Mouse (Mus musculus) ES-E14 (cell line): ENCODE measurements around the gene Aunip. TPM values are rescaled to one million over a fixed set of nuclear protein-coding genes. Genes with fewer than 3 reads are reported as not detected.

Experiments
- DNase-seq: peaks from one replicate; pipeline ENCODE4 v3.0.0-alpha.2; 2013; ENCODE audit warnings: low read depth, low spot score
- H3K27ac ChIP-seq: 2 replicates; pipeline ENCODE4 v1.5.1; 2012; ENCODE audit warnings: low read depth, mild to moderate bottlenecking, low read length, moderate library complexity, mixed read lengths; ENCODE audit not compliant: poor library complexity, insufficient read depth, severe bottlenecking
- H3K36me3 ChIP-seq: 2 replicates; pipeline ENCODE4 v1.6.1; 2012; ENCODE audit warnings: mild to moderate bottlenecking, low read length, moderate library complexity, mixed read lengths; ENCODE audit not compliant: control insufficient read depth, poor library complexity, insufficient read depth, severe bottlenecking
- H3K4me1 ChIP-seq, 2 experiments: fragments of 150-350 bp in 1 of 2; sonication (generic) in 1 of 2; 2 replicates each; pipeline ENCODE4 v1.6.1; 2012; ENCODE audit warnings: low read length in 2 of 2, mild to moderate bottlenecking in 1 of 2, mixed read lengths in 1 of 2; ENCODE audit not compliant: control insufficient read depth in 2 of 2, insufficient read depth in 2 of 2, poor library complexity in 1 of 2
- H3K4me3 ChIP-seq, 2 experiments: fragments of 150-350 bp in 1 of 2; sonication (generic) in 1 of 2; 2 replicates each; pipeline ENCODE4 v1.5.1; 2012; ENCODE audit warnings: low read length in 2 of 2, low read depth in 1 of 2, mild to moderate bottlenecking in 1 of 2, mixed read lengths in 1 of 2; ENCODE audit not compliant: insufficient read depth in 1 of 2, poor library complexity in 1 of 2, severe bottlenecking in 1 of 2
- H3K9ac ChIP-seq: 2 replicates; pipeline ENCODE4 v1.6.1; 2012; ENCODE audit warnings: low read depth, mild to moderate bottlenecking, low read length, mixed read lengths; ENCODE audit not compliant: poor library complexity, insufficient read depth, severe bottlenecking
- H3K9me3 ChIP-seq: fragments of 150-350 bp; sonication (generic); 2 replicates; pipeline ENCODE4 v1.6.1; 2012; ENCODE audit warnings: low read depth, mild to moderate bottlenecking, low read length; ENCODE audit not compliant: control insufficient read depth, insufficient read depth
- CHD2 ChIP-seq: IDR thresholded peaks from 2 replicates; pipeline ENCODE4 v1.6.1; 2014; ENCODE audit warnings: mild to moderate bottlenecking, low read depth, low read length, inconsistent platforms
- HCFC1 ChIP-seq: IDR thresholded peaks from 2 replicates; pipeline ENCODE4 v1.6.1; 2012; ENCODE audit warnings: low read length, inconsistent platforms, borderline replicate concordance; ENCODE audit not compliant: insufficient read depth
- MAFK ChIP-seq: IDR thresholded peaks from 2 replicates; pipeline ENCODE4 v1.6.1; 2014; ENCODE audit warnings: mild to moderate bottlenecking, low read depth, low read length, inconsistent platforms; ENCODE audit not compliant: insufficient read depth
- ZC3H11A ChIP-seq: IDR thresholded peaks from 2 replicates; pipeline ENCODE4 v1.6.1; 2012; ENCODE audit warnings: low read depth, mild to moderate bottlenecking, inconsistent platforms, low read length, borderline replicate concordance
- ZNF384 ChIP-seq: IDR thresholded peaks from 2 replicates; pipeline ENCODE4 v1.6.1; 2012; ENCODE audit warnings: low read depth, low read length, inconsistent platforms
- in situ Hi-C, 2 experiments: fragments of 600-800 bp; cut with MboI; formaldehyde crosslinking; loops; one replicate each; pipeline ENCODE4 v1.15.1; 2025; ENCODE audit warnings: low sequenced_read_pairs in 2 of 2, inconsistent platforms in 1 of 2; ENCODE audit not compliant: unreplicated experiment in 2 of 2
- total RNA-seq: library from RNA; depleted of rRNA; stranded (reverse); fragments of 300-350 nt; gene quantifications from 2 replicates; pipeline ENCODE4 v1.2.3, GENCODE M21; 2012

The Aunip gene
- total RNA-seq, 1 experiment: 18.3 TPM

DNA sequence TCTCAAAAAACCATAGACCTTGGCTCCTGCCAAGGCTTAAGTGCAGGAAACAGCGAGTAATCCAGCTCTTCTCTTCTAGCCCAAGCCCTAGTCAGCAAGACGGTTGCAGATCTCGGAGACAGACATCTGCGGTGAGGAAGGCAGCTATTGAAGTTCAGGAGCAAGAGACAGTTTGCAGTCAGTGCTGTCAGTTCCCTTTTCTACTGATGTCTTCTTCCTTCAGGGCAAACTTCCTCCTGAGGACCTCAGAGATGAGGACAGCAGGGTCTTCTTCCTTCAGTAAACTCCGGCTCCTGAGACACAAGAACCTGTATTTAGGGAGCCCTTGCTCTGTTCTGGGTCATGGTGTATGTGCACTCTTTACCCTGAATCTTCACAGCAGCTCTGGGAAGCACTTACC, 15.4 kb downstream of the Aunip start:
- TF ChIP-seq HCFC1: no peak
- no peak for TF ChIP-seq ZC3H11A
- no peak for TF ChIP-seq CHD2
- TF ChIP-seq MAFK: no peak
- TF ChIP-seq ZNF384: no peak
- no peak overlapping the region for H3K27ac ChIP-seq
- in situ Hi-C loops: no loop called here
- peaks cover 52% of the 10 kb centered on the region for H3K36me3 ChIP-seq
- DNase-seq: no peak
- no peak overlapping the region for H3K9ac ChIP-seq
- no peak overlapping the region for H3K4me3 ChIP-seq
- no peaks in the 10 kb centered on the region for H3K9me3 ChIP-seq
- H3K4me1 ChIP-seq: 0 out of 4 replicates have a peak, but pooled peaks cover 0 to 4% of the 10 kb centered on the region in 2 experiments

DNA sequence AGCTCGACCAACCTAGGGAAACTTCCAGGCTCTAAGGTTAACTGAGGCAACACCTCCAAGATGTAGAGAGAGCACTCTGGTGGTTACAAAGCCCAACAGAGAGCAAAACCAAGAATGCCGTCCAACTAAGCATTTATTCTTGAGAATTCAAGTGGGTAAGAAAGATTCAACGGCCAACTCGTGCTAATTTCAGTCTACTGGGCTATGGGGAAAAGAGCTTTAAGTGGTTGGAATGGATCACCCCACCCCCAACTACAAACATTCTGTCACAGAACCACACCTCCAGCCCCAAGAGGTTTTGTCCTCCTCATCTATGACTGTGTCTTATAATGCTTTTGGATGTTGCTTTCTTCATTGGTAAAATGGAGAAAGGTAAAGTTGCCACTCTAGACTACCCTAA, 22.1 kb downstream of the Aunip start:
- in situ Hi-C loops: no loop called here
- no peak for TF ChIP-seq ZNF384
- TF ChIP-seq ZC3H11A: no peak
- TF ChIP-seq CHD2: no peak

DNA sequence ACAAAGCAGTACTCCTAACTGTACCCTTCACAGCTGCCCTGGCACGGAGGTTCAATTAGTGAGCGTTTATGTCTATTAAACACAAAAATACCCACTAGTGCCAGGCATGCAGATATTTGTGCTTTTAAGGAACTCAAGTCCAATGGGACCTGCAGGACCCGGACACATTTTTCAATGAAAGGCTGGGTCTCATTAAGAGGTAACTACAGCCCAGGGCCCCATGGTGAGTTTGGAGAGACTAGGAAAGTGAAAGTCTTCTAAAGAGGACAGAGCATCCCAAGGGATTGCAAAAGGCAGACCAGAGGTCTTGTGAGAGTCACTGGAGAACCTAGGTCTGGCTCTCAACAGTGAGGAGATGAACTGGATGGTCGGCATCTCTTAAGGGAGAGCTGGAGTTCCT, 22.6 kb downstream of the Aunip start:
- Histone ChIP-seq H3K9me3 (no peaks in the 10 kb centered on the region), H3K36me3 (peaks cover 16% of the 10 kb centered on the region), H3K27ac (no peak overlapping the region), H3K4me3 (peak overlapping the region in 1 of 2 experiments; percentile 75; a peak in 1 of 4 replicates), H3K9ac (no peak overlapping the region), H3K4me1 (peaks cover 4 to 5% of the 10 kb centered on the region in 2 experiments; a peak in 3 of 4 replicates)
- TF ChIP-seq CHD2 (no peak), ZNF384 (no peak), MAFK (no peak), HCFC1 (no peak), ZC3H11A (no peak)
- in situ Hi-C loops: no loop called here
- no peak for DNase-seq

More for the DNA sequence above, 22.1 kb downstream of the Aunip start:
- no peak overlapping the region for H3K4me3 ChIP-seq
- H3K9me3 ChIP-seq: no peaks in the 10 kb centered on the region
- H3K27ac ChIP-seq: no peak overlapping the region
- no peak for DNase-seq
- H3K9ac ChIP-seq: no peak overlapping the region
- H3K4me1 ChIP-seq: peaks cover 4 to 5% of the 10 kb centered on the region in 2 experiments; a peak in 3 of 4 replicates
- peaks cover 18% of the 10 kb centered on the region for H3K36me3 ChIP-seq

DNA sequence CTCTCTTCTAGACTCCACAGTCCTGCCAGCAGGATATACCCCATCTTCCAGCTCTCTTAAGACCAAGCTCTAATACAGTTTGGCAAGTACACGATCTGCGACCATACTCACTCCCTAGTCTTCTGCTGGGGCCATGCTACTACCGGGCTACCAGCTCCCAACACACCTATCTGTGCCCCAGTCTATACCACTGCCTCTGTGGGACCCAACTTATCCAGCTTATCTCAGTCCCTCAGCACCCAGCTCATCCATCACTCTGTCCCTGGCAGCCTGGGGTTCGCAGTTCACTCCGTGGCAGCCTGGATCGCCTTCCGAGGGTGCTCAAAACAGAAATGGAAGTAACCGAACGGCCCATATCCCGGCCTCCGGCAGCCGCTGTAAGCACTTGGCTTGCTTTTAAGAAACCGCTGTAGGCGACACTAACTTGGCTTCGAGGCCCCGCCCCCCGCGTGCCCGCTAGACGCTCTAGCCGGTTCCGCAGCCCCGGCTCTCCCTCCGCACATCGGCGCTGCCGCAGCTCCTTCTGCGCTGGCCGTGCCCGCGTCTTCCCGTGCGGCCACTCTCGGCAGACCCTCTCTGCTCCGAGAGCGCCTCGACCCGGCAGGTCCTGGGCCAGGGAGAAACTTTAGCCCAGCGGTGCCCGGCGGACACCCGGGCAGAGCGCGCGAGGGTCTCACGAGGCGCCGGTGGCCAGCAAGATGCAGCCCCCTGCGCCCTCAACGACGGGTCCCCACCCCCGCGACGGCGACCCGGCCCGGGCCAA, 23.5 kb downstream of the Aunip start:
- in situ Hi-C loops: no loop called here
- Histone ChIP-seq H3K36me3 (peaks cover 10% of the 10 kb centered on the region), H3K9me3 (no peaks in the 10 kb centered on the region), H3K27ac (peak overlapping the region; percentile 29; the same call in 1 of the 2 replicates), H3K4me3 (peak overlapping the region; percentile 75 to 84), H3K9ac (peak overlapping the region; percentile 87), H3K4me1 (peaks cover 4 to 5% of the 10 kb centered on the region in 2 experiments; a peak in 3 of 4 replicates)
- DNase-seq: peak; percentile 30
- TF ChIP-seq ZNF384 (no peak), ZC3H11A (no peak), HCFC1 (no peak), MAFK (no peak), CHD2 (no peak)
